In the genomic region with DNA sequence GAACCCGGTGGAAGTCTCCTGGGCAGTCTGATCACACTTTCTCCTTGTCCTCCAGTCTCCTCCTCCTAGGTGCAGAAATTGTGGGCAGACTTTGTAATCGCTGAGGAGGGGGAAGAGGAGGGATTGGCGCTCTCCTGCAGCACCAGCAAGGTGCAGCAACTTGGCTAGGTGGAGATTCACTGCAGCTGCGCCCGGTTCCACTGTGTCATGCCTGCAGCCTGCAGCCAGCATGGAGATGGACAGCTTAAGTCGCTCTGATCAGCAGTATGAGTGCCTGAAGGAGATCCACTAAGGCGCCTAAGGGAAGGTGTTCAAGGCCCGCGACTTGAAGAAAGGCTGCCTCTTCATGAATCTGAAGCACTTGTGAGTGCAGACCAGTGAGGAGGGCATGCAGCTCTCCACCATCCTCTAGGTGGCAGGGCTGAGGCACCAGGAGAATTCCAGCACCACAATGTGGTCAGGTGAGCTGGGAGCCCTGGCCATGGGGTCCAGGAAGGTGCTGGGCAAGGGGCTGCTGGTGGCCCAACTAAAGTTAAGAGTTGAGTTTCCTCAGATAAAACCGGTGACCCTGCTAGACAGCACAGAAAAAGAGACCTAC, we compare ENCODE assay signal across 7 mouse cellular contexts. TPM values are rescaled to one million over a fixed set of nuclear protein-coding genes. Genes with fewer than 3 reads are reported as not detected.
"Had no signal": no experiment of that assay in that cellular context is flagged by ENCODE, and none has a peak within 500 bp of the region (broad histone marks: within the 10 kb centered on the region; RNA-seq: fewer than 3 reads in every experiment).

No protein-coding gene starts in this region.

RNA-seq across cellular contexts. Expression of gene Gm7233, which starts 11.0 kb away (rescaled TPM):
- polyA plus RNA-seq: limb, embryonic 15.5 days; liver, embryonic 11.5 days; liver, embryonic 14.5 days; liver, postnatal 0 days; midbrain, embryonic 13.5 days; neural tube, embryonic 12.5 days; stomach, embryonic 15.5 days had no signal
